Mouse (Mus musculus) lung, postnatal 14 days (tissue): ENCODE measurements around the gene Trio.
"Not testable (repeated sequence)": the region's sequence is repeated elsewhere in the genome, so short reads cannot be mapped to it uniquely, and the experiment has no call there.

ENCODE experiments used
- DNase-seq: peaks from one replicate; pipeline ENCODE4 v3.0.0; 2021

Gene Trio

DNA sequence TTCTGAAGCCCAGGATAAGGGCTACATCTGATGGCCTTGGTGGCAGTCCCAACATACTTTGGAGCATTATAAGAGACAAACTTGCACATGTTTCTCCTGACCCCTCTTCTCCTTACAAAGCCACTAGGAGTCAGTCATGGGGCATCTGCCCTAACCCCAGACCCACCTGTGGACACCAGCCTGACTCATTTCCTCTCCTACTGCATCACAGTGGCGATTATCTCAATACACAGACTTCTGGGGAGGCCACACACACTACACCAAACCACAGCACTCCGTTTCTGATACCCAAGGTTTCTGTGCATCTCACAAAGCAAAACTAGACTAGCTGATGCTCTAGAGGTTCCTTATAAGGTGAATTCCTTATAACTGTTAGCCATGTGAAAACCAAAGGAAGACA, 153.4 kb downstream of the Trio start:
- no peak for DNase-seq

DNA sequence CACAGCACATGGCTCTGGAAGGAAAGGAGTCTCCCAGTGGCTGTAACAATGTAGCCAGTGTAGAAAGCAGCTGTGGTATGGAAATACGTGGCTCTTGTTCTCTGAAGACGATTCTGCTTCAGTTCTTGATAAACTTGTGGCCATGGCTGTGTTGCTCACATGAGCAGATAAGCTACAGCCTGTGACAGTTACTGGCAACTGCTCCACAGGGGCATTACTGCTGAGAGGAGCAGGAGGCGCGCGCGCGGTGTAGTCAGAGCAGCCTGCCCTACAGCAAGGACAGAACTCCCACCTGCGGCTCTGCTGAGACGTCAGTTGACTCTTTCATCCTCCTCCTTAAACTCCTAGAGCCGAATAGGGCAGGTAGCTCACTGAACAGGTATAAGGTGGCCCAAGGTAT, 153.9 kb downstream of the Trio start:
- DNase-seq, result no peak

DNA sequence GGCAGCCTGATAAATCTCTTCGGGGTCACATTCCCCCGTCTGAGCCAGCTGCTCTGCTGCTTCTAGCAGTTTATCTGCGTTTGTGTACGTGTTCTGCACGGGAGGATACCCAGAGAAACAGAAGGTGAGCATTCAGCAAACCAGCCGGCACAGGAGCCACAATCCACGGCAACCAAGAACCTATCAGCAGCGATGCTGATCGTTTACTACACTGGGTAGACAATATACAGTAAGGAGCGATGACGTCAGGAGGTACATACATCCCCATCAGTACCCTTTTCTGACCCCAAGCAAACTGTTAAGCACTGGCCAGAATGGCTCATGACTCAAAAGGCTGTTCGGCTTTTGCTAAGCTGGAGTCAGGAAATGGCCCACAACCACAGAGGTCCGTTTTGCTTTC, 154.4 kb downstream of the Trio start:
- no peak for DNase-seq

DNA sequence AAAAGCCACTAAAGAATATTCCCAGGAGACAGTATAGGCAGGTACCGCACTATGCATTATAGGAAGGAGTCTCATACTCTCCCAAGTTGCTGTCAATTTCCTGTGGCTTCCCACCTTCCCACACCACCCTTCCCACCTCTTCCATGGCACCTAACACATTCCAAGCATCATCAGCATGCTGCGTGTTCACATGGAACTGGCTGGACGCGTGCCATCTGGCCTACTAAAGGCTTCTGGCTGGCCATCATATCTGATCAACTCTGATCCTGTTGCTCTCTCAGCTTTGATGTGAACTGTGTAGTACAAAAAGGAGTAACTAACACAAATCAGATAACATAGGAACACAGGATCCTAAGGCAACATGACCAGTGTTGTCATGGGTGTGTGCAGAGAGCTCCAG, 156.6 kb downstream of the Trio start:
- no peak for DNase-seq

DNA sequence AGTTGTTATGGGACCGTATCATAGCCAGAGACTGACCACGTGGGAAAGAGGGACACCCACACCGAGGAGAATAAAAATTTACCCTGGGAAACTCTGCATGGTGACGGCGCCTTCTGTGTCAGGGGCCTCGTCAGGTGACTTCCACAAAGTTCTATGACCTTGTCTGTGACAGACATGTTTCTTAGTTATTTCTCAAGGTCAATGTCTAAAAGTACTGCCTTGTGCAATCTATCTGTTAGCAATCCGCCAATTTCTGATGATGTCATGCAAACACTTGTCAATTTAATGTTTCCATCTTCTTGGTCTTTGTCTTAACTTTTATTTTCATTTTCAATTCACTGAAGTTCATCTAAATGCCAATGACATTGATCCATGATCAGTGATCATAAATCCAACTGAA, 157.8 kb downstream of the Trio start:
- DNase-seq, result no peak

DNA sequence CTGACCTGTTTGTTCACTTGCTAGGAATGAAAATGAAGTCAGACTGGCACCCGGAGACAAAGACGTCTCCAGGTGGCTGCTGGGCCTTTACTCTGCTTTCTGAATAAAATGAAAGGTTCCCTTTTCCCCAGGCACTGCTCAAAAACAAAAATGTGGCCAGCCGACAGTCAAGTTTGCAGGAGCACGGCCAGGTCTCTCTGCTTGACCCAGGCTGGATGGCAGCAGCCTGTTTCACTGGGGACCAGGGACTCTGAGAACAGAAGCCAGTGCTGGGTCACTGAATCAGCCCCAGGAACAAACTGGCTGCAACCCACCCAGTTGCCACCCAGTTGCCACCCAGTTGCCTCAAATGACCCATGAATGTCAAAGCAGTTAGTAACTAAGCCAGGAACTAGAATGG, 159.2 kb downstream of the Trio start:
- no peak for DNase-seq

DNA sequence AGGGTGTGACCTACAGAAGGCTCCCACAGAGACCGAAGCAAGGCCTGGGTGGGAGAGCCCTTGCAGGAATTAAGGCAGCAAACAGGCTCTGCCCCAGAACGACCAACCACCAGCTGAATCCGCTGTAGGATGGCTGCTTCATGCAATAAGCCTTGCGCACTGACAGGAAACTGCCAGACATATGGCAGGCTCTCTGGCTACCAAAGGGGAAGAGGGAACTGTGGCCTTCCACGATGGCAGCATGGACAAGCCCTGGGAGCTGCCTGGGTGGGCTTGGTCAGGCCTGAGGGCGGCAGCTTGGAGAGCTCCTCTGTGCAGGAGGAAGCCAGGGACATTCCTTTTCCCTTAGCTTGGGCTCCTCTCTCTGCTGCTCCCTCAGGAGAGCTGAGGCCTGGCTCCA, 159.6 kb downstream of the Trio start:
- no peak for DNase-seq

DNA sequence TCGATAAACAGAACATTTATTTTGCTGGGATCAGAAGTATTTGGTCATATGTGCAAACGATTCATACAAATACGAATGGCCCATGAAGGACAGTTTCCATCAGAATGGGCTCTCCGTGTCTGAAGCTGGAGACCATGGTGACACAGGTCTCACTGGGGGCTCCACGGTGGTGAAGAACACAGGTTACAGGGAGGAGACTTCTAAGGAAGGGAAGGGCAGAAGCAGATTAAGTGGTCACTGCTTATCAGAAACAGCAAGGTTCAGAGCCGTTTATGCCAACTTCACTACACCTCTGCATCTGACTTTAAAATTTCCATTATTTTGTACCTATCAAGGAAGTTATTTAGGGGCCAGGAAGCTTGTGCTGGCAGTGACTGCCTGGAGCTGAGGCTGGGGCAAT, 161.3 kb downstream of the Trio start:
- no peak for DNase-seq

DNA sequence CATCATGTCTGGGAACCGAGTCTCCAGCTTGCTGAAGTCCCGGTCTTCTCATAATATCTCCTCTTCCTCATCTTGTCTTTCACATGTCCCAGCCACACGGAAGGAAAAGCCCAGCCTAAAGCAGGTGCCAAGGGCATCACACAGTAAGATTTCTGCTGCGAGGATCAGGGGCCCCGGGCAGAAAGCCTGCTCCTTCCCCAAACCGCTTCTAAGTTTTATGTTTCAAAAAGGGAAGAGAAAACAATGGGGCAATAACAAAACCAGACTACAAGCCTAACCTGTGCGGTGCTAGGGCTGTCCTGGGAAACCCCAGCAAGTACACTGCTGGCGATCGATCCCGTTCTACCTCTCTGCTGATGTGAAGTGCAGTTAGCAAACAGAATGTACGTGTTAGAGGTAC, 162.7 kb downstream of the Trio start:
- no peak for DNase-seq

DNA sequence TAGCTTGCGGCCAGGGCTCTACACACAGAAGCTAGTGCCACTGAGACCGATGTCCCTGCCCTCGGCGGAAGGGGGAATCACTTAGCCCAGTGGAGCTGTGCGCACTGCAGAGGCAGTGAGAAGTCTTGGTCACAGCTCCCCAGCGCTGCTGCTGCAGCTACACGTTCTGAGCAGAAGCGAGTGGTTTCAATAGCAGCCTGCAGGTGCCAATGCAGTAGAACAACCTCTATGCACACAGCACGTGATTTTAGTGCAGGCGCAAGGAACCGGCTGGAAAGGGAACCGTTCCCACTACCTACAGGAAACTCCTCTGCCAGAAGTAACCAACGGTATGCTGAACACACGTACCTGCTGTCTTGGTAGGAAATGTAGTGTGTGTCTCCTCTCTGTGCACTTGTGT, 165.2 kb downstream of the Trio start:
- no peak for DNase-seq

DNA sequence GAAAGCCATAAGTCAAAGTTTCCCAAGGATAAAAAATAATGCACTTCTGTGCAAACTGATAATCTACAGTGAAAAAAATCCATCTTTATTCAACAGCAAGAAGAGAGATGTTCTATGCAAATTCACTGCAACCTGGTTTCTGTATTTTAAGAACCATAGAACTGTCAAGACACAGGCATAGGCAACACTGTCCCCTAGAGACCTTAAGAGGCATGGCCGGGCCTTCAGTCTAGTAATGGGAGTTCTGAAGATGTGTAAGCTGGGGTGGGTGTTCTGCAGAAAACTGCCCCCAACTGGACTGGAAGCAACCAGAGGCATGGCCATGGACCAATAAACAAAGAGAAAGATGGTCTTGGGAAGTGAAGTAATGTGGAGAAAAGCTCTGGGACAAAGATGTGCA, 166.1 kb downstream of the Trio start:
- DNase-seq, result peak; percentile 23

DNA sequence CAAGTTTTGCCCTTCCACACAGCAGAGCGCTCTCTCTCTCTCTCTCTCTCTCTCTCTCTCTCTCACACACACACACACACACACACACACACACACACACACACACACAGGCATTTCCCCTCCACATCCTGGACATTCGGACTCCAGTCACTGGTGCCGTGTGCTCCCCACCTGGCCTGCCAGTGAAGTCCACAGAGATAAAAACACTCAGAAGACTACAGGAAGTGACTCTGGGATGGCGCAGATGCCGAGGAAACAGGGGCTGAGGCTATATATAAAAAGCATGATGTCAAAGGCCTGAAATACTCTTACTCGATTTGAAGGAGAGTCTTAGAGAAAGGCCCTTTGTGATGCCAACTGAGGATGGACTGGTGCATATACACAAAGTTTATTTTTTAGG, 166.5 kb downstream of the Trio start:
- no peak for DNase-seq

DNA sequence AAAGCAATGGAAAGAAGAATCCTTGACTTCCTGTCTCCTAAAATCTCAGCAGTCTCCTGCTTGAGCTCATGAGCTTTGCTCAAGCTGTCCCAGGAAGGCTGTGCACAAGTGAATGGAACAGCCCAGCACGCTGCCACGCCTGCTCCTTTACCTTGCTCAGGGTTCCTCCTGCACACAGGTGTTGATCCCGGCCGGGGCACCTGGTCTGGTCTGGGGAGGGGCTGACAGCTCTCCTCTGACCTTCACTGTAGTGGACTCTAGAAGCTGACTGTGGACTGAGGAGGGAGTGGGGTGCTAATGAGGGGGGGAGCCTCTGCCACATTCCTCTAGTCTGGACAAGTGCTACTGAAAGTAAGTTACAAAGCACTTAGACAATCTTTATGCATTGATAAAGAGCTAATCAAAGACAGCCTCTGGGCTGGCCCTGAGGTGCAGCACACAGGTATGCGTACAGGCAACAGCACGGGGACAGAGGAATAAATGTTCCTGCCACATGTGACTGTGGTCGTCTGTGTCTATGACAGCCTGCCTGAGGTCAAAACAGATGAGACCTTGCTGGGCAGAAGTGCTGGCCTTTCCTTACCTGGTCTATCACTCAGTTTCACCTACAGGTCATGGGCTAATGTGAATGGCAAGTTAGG, 167.3 kb downstream of the Trio start:
- DNase-seq, result no peak

DNA sequence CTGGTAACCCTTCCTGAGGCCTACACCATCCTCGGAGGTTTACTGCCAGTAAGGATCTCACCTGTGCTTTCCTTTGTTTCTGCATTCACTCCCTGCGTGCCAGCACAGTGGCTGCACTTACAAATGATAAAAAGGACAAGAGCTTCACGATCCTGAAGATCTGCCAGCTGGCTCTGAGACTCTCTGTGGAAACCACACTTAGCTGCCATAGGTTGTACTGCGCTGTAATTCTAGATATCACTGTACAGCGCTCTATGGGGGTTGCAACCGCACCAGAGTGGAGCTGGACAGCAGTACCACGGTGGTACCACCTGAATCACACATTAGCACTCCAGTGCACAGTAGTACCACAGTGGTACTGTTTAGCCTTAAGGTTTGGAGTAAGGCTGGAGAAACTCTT, 168.4 kb downstream of the Trio start:
- DNase-seq, result no peak

DNA sequence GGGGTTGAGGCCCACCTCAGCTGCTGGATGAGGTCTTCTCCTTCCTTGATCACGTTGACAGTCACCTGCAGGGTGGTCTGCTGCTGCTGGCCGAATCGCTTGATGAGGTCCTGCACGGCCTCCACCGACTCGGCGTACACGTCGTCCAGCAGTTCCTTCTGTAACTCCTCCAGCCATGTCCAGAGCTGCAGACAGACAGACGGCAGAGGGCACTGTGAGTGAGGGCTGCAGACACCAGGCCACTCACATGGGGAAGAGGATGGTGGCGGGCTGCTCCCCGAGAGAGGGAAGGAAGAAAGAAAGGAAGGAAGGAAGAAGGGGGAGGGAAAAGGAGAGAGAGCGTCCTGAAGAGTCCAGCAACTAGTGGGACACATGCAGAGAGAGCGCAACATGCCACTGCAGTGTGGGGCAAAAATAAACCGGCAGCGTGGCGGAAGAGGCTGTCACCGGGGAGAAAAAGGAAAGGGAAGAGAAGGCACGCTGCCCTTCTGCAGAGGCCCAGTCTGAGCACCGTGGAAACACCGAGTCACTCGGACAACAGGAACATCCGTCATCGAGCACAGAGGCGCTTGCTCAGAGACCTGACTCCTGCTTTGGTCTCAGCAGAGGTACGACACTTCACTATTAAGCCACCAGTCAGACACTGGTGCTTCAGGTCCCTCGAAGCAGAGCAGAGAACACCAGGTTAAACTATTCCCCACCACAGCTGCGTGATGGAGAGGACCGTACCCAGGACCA, 169.4 kb downstream of the Trio start:
- peak; percentile 15 for DNase-seq

DNA sequence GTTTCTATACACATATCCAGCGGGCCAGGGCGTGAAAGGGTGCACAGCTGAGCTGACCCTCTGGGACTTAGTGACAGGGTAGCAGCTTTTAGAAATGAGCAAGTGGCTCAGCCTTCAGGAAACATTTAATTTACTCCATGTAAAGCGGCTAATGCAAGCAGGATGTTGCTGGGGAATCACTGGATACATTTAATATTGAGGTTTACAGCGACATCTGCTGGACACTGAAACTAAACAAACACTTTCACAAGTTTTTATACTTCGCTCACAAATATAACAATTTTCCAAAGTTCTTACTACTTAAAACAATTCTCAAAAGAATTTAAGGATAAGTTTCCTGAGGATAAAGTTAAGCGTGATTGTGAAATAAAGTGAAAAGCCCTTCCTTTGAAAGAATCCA, 174.3 kb downstream of the Trio start:
- no peak for DNase-seq

DNA sequence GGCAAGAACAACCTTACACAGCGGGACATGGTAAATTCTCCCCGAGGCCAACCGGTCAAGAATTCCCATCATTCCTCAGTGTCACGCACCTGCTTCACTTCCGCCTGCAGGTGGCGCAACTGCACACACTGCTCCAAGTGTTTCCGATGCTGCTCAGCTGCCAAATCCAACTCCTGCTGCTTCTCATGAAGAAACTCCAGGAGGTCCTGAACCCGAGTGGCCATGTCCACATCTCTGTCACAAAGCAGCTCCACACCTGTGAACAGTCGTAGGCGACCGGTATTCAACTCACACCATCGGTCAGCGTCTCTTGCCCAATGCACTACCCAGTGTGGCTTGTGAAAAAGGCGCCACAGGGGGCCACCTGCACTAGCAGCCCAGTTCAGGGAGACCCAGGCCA, 174.7 kb downstream of the Trio start:
- DNase-seq, result peak; percentile 39

DNA sequence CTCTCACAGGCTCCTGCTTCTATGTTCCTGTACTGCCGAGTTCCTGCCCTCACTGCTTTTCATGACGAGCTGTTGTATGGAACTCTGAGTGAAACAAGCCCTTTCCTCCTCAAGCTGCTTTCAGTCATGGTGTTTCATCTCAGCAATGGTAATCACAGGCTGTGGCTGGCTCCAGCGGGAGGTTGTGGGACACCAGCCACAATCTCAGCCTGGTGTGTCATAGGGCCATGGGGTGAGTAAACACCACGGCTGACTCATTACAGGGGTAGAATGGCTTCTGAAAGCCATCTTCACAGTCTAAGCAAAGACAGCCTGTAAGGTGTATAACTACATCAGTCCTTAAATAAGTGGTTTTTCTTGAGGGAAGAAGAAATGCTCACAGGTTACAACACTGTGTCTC, 175.7 kb downstream of the Trio start:
- DNase-seq, result peak; percentile 15

DNA sequence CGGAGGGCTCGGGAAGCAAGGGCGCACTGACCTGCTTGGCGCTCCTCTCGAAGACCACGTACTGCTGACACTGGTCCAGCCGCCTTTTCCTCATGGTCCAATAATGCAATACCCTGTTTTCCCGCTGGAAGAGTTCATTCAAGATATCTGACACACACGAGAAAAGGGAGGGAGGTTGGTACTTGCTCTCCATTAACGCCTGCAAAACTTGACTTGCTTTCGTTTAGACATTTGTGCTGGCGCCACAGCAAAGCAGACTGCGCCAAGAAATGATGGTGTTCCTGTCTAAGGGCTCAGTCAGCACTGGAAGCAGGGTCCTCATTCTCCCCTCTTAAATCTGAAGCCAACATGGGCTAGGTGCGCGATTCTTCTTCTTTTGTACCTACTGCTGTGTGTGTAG, 184.0 kb downstream of the Trio start:
- no peak for DNase-seq

DNA sequence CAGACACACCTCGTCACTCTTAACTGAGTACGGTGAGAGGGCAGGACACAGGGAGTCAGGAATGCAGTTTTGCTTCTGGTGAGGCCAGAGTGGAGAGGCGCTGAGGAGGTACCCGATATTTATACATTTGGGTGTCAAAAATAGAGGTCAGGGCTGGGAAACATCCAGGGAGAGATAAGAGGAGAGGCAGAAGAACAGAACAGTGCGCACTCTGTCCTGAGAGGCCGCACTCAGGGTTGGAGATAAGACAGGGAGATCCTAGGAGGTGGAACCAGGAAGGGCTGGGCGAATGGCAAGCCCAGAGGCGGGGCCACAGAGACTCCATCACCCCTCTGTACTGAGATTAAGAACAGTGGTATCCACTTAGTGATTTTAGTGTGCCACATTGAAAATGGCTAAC, 185.1 kb downstream of the Trio start:
- DNase-seq, result no peak

DNA sequence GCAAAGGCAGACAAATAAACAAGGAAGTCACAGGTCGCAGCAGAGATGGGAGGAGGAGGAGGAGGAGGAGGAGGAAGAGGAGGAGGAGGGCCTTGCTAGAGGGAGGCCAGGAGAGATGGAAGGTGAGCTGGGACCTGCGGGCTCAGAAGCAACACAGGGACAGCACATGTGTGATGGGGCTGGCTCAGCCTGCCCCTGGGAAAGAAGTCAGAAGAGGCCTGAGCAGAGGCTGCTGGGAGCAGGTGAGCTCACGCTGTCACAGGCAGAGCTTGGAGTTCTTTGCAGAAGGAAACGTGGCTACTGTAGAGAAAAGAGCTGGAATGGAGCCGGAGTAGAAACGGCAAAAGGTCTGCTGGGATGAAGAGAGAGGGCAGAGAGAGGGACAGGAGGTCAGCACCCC, 185.5 kb downstream of the Trio start:
- DNase-seq, result no peak

DNA sequence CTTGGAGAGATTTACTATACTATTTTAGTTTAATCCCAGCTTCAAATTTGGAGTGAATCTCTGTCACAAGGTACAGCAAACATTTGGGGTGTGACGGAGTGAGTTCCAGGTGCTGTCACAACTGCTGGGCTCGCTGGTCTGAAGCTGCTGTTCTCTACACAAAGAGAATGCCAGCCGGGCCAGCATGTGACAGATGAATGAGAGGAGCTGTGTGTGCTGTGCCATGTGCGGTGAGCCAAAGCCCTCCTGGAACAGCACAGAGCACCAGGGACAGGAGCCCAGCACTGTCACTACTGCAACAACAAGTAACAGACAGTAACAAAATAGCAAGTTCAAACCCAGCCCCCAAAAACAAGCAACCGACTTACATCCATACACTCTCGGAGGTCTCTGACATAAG, 194.0 kb downstream of the Trio start:
- no peak for DNase-seq

DNA sequence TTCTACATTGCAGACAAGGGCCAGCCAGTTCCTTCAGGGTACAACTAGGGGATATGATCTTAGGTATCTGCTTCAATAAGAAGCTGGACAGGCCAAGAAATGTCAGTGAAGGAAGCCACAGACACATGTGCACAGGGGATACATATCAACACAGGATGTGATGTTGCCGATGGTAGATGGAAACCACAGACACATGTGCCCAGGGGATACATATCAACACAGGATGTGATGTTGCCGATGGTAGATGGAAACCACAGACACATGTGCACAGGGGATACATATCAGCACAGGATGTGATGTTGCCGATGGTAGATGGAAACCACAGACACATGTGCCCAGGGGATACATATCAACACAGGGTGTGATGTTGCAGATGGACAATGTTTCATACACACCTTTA, 197.8 kb downstream of the Trio start:
- DNase-seq, result not testable (repeated sequence)

DNA sequence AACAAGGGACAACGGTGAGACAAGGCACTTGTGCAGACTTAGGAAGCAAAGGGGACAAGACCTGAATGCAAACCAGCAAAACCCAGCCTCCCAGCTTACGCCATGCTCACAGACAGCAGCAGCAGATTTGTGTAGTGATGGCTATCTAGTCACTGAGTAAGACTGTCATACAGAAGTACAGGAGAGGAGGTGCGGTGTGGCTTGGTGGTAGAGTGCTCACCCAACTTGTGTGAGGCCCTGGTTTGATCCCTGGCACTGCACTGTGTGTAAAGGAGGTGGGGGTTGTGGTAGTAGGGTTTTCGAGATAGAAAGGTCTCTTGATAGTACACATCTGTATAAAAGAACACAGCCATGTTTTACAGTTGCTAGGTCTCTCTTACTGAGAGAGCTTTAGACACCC, 198.8 kb downstream of the Trio start:
- no peak for DNase-seq

DNA sequence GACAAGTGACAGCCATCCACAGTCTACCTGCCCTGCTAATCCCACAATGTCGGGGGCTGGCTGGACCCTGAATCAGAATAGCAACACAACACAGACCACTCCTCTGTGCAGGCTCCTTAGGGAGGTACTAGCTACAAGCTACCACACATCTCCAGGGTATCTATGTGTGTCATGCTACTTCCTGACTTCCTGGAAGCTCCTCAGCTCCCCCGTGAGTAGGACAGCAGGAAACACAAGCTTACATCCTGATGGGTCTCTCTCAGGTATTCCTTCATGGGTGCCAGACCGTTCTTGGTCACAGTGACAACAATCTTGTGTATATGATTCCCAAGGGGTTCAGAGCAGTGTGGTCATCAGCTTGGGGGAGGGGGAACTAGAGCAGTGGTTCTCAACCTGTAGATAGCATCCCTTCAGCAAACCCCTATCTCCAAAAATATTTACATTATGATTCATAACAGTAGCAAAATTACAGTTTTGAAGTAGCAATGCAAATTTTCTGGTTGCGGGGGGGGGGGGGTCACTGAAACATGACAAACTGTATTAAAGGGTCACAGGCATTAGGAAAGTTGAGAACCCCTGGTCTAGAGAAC, 199.5 kb downstream of the Trio start:
- no peak for DNase-seq
